Mouse (Mus musculus): Measurements from ENCODE around the gene Grap.

- TF ChIP-seq CTCF (IDR thresholded peaks at IDR 0.05; ENCODE audit: low read depth, low read length) (no peak), POLR2AphosphoS5 (IDR thresholded peaks at IDR 0.05; ENCODE audit: insufficient replicate concordance, low read depth, low read length) (no peak)
These were observed 7.7 kb upstream of the Grap start for GRCm38 (mm10) chr11:61645357-61645857.
